Mouse (Mus musculus): Measurements from ENCODE around the gene Dedd.

- TF ChIP-seq CTCF (IDR thresholded peaks at IDR 0.05; ENCODE audit: borderline replicate concordance, control insufficient read depth, extremely low read depth, insufficient read depth, low read length, poor library complexity) (no peak), POLR2A (IDR thresholded peaks at IDR 0.05; ENCODE audit: control insufficient read depth, extremely low read depth, insufficient read depth, low read length, poor library complexity) (no peak)
Measured at GRCm38 (mm10) chr1:171293351-171293750, 35.6 kb upstream of the Dedd start.
